Mouse (Mus musculus) olfactory bulb, adult 2 months (tissue): ENCODE measurements around the gene Rrp15. TPM values are rescaled to one million over a fixed set of nuclear protein-coding genes. Genes with fewer than 3 reads are reported as not detected.

ENCODE experiments used
- H3K27ac ChIP-seq: fragments of 200-500 bp; 2 replicates; pipeline ENCODE4 v1.5.1; 2012; ENCODE audit warnings: low read depth, low read length; ENCODE audit not compliant: insufficient read depth
- H3K4me1 ChIP-seq: fragments of 200-500 bp; 2 replicates; pipeline ENCODE4 v1.6.1; 2012; ENCODE audit warnings: low read length; ENCODE audit not compliant: control insufficient read depth, insufficient read depth
- H3K4me3 ChIP-seq: fragments of 200-500 bp; 2 replicates; pipeline ENCODE4 v1.5.1; 2012; ENCODE audit warnings: mild to moderate bottlenecking, low read depth, low read length, moderate library complexity; ENCODE audit not compliant: insufficient read depth
- CTCF ChIP-seq: fragments of 200-500 bp; IDR thresholded peaks from 2 replicates; pipeline ENCODE4 v1.5.1; 2012; ENCODE audit warnings: low read depth, mild to moderate bottlenecking, low read length, moderate library complexity; ENCODE audit not compliant: insufficient read depth
- POLR2A ChIP-seq: fragments of 200-500 bp; IDR thresholded peaks from 2 replicates; pipeline ENCODE4 v1.6.1; 2012; ENCODE audit warnings: mild to moderate bottlenecking, low read depth, low read length, moderate library complexity; ENCODE audit not compliant: insufficient read depth
- WGBS: fragments of 180-500 bp; shearing (Covaris S2); methylation state at CpG from one replicate; pipeline ENCODE4 v1.1.7; 2018; 5-methylcytosine and 5-hydroxymethylcytosine counted together
- polyA plus RNA-seq: library from polyadenylated mRNA; stranded (reverse); fragments of >200 nt; gene quantifications from 2 replicates; pipeline ENCODE4 v1.2.4, GENCODE M21; 2012; ENCODE audit warnings: low replicate concordance; ENCODE audit not compliant: missing spikeins, insufficient read depth, insufficient read length

Gene Rrp15
- polyA plus RNA-seq, 1 experiment = not detected

GRCm38 (mm10) chr1:186702391-186703255 lies 46.5 kb downstream of the Rrp15 start:
- no peak for TF ChIP-seq CTCF
- no peak for TF ChIP-seq POLR2A
- WGBS = 27% methylated on average over 15 of the region's 15 CpGs
- Histone ChIP-seq H3K4me1 (peaks cover 19% of the 10 kb centered on the region), H3K27ac (peak overlapping the region; percentile 4; the same call in 1 of the 2 replicates), H3K4me3 (peak overlapping the region; percentile 1)

GRCm38 (mm10) chr1:186701206-186701905 lies 47.8 kb downstream of the Rrp15 start:
- H3K4me3 ChIP-seq = no peak overlapping the region
- 75% methylated on average over 8 of the region's 8 CpGs for WGBS
- H3K4me1 ChIP-seq = peaks cover 19% of the 10 kb centered on the region
- no peak for TF ChIP-seq CTCF
- TF ChIP-seq POLR2A = no peak
- no peak overlapping the region for H3K27ac ChIP-seq

GRCm38 (mm10) chr1:186700496-186700895 lies 48.7 kb downstream of the Rrp15 start:
- H3K4me3 ChIP-seq = no peak overlapping the region
- peaks cover 12% of the 10 kb centered on the region for H3K4me1 ChIP-seq
- no peak overlapping the region for H3K27ac ChIP-seq
- 90% methylated on average over 3 of the region's 3 CpGs for WGBS
- TF ChIP-seq POLR2A = no peak
- no peak for TF ChIP-seq CTCF

- TF ChIP-seq POLR2A = no peak
- no peak for TF ChIP-seq CTCF
- 81% methylated on average over 15 of the region's 15 CpGs for WGBS
- Histone ChIP-seq H3K4me1 (peaks cover 5% of the 10 kb centered on the region; the same call in 1 of the 2 replicates), H3K4me3 (no peak overlapping the region), H3K27ac (no peak overlapping the region)
Measured at GRCm38 (mm10) chr1:186698583-186699338, 50.4 kb downstream of the Rrp15 start.

GRCm38 (mm10) chr1:186696231-186696630 lies 52.9 kb downstream of the Rrp15 start:
- Histone ChIP-seq H3K4me1 (no peaks in the 10 kb centered on the region), H3K4me3 (no peak overlapping the region), H3K27ac (no peak overlapping the region)
- 90% methylated on average over 9 of the region's 9 CpGs for WGBS
- TF ChIP-seq CTCF (no peak), POLR2A (no peak)

GRCm38 (mm10) chr1:186695361-186695760 lies 53.8 kb downstream of the Rrp15 start:
- TF ChIP-seq CTCF (no peak), POLR2A (no peak)
- Histone ChIP-seq H3K4me3 (no peak overlapping the region), H3K4me1 (no peaks in the 10 kb centered on the region), H3K27ac (no peak overlapping the region)
- 66% methylated on average over 4 of the region's 4 CpGs for WGBS

- 96% methylated on average over 4 of the region's 4 CpGs for WGBS
- no peak overlapping the region for H3K27ac ChIP-seq
- H3K4me3 ChIP-seq = no peak overlapping the region
- TF ChIP-seq CTCF (no peak), POLR2A (no peak)
- H3K4me1 ChIP-seq = no peaks in the 10 kb centered on the region
Measured at GRCm38 (mm10) chr1:186692370-186692769, 56.8 kb downstream of the Rrp15 start.

GRCm38 (mm10) chr1:186691708-186692107 lies 57.5 kb downstream of the Rrp15 start:
- Histone ChIP-seq H3K4me1 (no peaks in the 10 kb centered on the region), H3K27ac (no peak overlapping the region), H3K4me3 (no peak overlapping the region)
- no peak for TF ChIP-seq POLR2A
- no peak for TF ChIP-seq CTCF
- WGBS = 93% methylated on average over 9 of the region's 9 CpGs

- no peaks in the 10 kb centered on the region for H3K4me1 ChIP-seq
- no peak for TF ChIP-seq POLR2A
- H3K4me3 ChIP-seq = no peak overlapping the region
- H3K27ac ChIP-seq = no peak overlapping the region
- WGBS = 94% methylated on average over 3 of the region's 3 CpGs
Measured at GRCm38 (mm10) chr1:186684041-186684440, 65.1 kb downstream of the Rrp15 start.

GRCm38 (mm10) chr1:186682606-186683005 lies 66.6 kb downstream of the Rrp15 start:
- no peak overlapping the region for H3K27ac ChIP-seq
- WGBS = 44% methylated on average over 7 of the region's 7 CpGs
- TF ChIP-seq CTCF (no peak), POLR2A (no peak)

More at GRCm38 (mm10) chr1:186682606-186683005, 66.6 kb downstream of the Rrp15 start:
- Histone ChIP-seq H3K4me1 (no peaks in the 10 kb centered on the region), H3K4me3 (no peak overlapping the region)
